Mouse (Mus musculus): ENCODE measurements around the gene Spc24.

DNA sequence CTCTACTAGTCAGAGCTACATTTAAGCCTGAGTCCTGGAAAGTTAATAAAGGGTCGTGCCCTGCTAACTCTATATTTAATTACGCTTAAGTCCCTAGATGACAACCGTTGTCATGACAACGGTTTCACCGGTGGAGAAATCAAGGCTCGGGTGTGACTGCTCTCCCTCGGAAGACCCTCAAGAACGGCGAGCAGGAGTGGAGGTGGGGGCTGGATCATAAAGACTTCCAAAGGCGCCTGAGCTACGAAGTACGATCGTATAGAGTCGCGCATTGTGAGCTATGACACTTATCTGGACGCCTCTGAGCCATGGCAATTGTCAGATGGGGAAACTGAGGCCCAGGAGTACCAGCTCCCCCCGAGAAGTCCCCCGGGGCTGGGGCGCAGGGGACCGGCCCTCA is 385 bp downstream of the Spc24 start:
- TF ChIP-seq POLR2A (IDR thresholded peaks at IDR 0.05; ENCODE audit: insufficient read depth, low read depth, low read length) (no peak), CTCF (IDR thresholded peaks at IDR 0.05) (no peak)

Measured in heart, adult 2 months (tissue).